Mouse (Mus musculus) activated CD4-positive, CD25-positive, alpha-beta regulatory T cell (primary cell): Measurements from ENCODE around the gene Map3k15. TPM values are rescaled to one million over a fixed set of nuclear protein-coding genes. Genes with fewer than 3 reads are reported as not detected.

Experiments used
- polyA plus RNA-seq, 2 experiments: library from polyadenylated mRNA; unstranded; fragments of 100-300 nt; shearing (Covaris generic); gene quantifications; one replicate each; pipeline ENCODE4 v1.2.1; 2017

Gene Map3k15
- polyA plus RNA-seq, result 1 to 10 TPM; 1.8 to 2.1 TPM

GRCm38 (mm10) chrX:159988002-159988960 lies at the start of gene Map3k15:
Gene Map3k15 (plus strand): TSS chrX:159988433.

GRCm38 (mm10) chrX:160137861-160138717 lies 149.9 kb downstream of the Map3k15 start, which contains the start of gene Pdha1:
Gene Pdha1 (minus strand): TSS chrX:160138413.

Other genes starting within 250 kb of the Map3k15 start
- 100 to 1,000 TPM; 135 to 155 TPM for gene Pdha1, start 150.0 kb downstream of the Map3k15 start, polyA plus RNA-seq